Mouse (Mus musculus) embryonic facial prominence, embryonic 15.5 days (tissue): Measurements from ENCODE around the gene Twistnb. TPM values are rescaled to one million over a fixed set of nuclear protein-coding genes. Genes with fewer than 3 reads are reported as not detected.

ENCODE experiments used
- ATAC-seq: fragments of 200-750 bp; cut with Nextera tagmentation; 2 replicates; pipeline ENCODE4 v1.8.0; 2017; ENCODE audit warnings: low read depth, moderate TSS enrichment; ENCODE audit not compliant: insufficient number of reproducible peaks, low FRiP score, low TSS enrichment
- H3K27ac ChIP-seq: fragments of 300-500 bp; sonication (generic); replicated peaks from 2 replicates; pipeline ENCODE4 v1.5.1; 2015; ENCODE audit warnings: mild to moderate bottlenecking, inconsistent platforms
- H3K27me3 ChIP-seq: fragments of 300-500 bp; sonication (generic); 2 replicates; pipeline ENCODE4 v1.6.1; 2015; ENCODE audit warnings: inconsistent platforms
- H3K36me3 ChIP-seq: fragments of 300-500 bp; sonication (generic); 2 replicates; pipeline ENCODE4 v1.6.1; 2015; ENCODE audit warnings: mild to moderate bottlenecking, inconsistent platforms
- H3K4me1 ChIP-seq: fragments of 300-500 bp; sonication (generic); 2 replicates; pipeline ENCODE4 v1.6.1; 2015; ENCODE audit warnings: inconsistent platforms
- H3K4me2 ChIP-seq: fragments of 300-500 bp; sonication (generic); replicated peaks from 2 replicates; pipeline ENCODE4 v1.6.1; 2015; ENCODE audit warnings: mild to moderate bottlenecking, inconsistent platforms
- H3K4me3 ChIP-seq: fragments of 300-500 bp; sonication (generic); replicated peaks from 2 replicates; pipeline ENCODE4 v1.5.1; 2015; ENCODE audit warnings: mild to moderate bottlenecking, inconsistent platforms
- H3K9ac ChIP-seq: fragments of 300-500 bp; sonication (generic); 2 replicates; pipeline ENCODE4 v1.6.1; 2015; ENCODE audit warnings: inconsistent platforms
- H3K9me3 ChIP-seq: fragments of 300-500 bp; sonication (generic); replicated peaks from 2 replicates; pipeline ENCODE4 v1.6.1; 2016; ENCODE audit warnings: inconsistent platforms
- WGBS: fragments of 180-500 bp; shearing (Covaris S2); methylation state at CpG from one replicate; pipeline ENCODE4 v1.1.7; 2015; 5-methylcytosine and 5-hydroxymethylcytosine counted together
- polyA plus RNA-seq: library from polyadenylated mRNA; unstranded; fragments of >200 nt; fragmentation: Nextera tagmentation; extraction: Ambion mirVana; gene quantifications from 2 replicates; pipeline ENCODE4 v1.2.1, GENCODE M21; 2015

Twistnb gene
- polyA plus RNA-seq, result 47.0 and 50.6 TPM in 2 replicates

DNA sequence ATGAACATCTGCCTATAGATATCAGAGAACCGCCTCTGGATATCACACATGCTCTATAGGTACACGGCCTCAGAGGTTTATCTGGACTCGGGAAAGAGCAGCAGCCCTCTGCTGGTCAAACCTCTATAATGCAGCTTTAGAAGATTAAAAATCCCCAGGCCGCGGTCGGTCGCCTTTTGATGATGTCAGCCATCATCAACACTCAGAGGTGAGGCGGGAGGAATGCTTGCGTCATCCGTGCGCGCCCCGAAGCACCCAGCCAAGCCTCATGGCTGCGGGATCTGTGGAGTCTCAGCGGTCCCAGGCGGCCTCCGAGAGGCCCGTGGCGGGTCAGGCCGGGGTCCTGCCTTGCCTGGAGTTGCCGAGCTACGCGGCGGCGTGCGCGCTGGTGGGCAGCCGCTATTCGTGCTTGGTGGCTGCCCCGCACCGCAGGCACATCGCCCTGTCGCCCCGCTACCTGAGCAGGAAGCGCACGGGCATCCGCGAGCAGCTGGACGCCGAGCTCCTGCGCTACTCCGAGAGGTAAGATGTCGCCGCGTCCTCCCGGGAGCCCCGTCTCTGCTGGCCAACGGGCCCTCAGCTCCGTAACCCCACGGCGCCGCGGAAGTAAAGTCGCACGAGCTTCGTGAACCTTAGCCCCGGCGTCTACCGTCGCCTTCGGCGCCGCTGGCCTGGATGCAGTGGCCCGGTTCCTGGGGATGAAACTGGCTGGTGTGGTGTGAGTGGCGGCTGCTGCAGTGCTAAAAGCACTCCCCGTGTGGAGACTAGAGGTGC is at the start of gene Twistnb:
Gene Twistnb (plus strand): TSS at position 249 of the 774 bp plus-strand sequence.
- peak; percentile 92 for ATAC-seq

DNA sequence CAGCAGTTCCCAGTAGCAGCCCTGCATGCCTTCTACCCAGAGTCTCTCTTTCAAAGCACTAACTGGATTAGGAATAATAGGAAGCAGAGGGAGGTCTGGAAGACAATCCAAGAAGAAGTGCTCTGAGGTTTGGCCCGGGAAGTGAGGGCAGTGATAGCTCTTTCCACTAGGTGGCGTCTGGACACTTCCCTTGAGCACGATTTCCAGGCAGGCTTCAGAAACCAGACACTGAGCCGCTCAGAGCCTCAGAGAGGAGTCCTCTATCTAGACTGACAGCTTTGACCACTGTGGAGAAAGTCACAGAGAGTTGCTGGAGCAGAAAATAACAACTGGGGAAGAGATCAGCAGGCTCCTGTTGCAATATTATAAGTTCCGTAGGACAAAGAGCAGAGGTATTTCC is 40.6 kb upstream of the Twistnb start:
- WGBS, result 7% methylated on average over 5 of the region's 5 CpGs
- Histone ChIP-seq H3K4me3 (no peak overlapping the region), H3K4me1 (no peaks in the 10 kb centered on the region), H3K4me2 (no peak overlapping the region), H3K27me3 (no peaks in the 10 kb centered on the region; the same call in 1 of the 2 replicates), H3K9me3 (no peaks in the 10 kb centered on the region), H3K27ac (no peak overlapping the region), H3K9ac (no peak overlapping the region), H3K36me3 (no peaks in the 10 kb centered on the region)
- no peak; the same call in 1 of the 2 replicates for ATAC-seq

More for the DNA sequence above, at the start of gene Twistnb:
- Histone ChIP-seq H3K27ac (peak within 1 kb of the TSS; percentile 71), H3K9ac (peak within 1 kb of the TSS; percentile 87), H3K36me3 (no peaks in the 10 kb centered on the region), H3K9me3 (no peaks in the 10 kb centered on the region), H3K4me1 (peaks cover 6% of the 10 kb centered on the region; the same call in 1 of the 2 replicates), H3K27me3 (no peaks in the 10 kb centered on the region; the same call in 1 of the 2 replicates), H3K4me3 (peak within 1 kb of the TSS; percentile 99), H3K4me2 (peak within 1 kb of the TSS; percentile 56)
- under 1% methylated on average over 66 of the region's 66 CpGs for WGBS

DNA sequence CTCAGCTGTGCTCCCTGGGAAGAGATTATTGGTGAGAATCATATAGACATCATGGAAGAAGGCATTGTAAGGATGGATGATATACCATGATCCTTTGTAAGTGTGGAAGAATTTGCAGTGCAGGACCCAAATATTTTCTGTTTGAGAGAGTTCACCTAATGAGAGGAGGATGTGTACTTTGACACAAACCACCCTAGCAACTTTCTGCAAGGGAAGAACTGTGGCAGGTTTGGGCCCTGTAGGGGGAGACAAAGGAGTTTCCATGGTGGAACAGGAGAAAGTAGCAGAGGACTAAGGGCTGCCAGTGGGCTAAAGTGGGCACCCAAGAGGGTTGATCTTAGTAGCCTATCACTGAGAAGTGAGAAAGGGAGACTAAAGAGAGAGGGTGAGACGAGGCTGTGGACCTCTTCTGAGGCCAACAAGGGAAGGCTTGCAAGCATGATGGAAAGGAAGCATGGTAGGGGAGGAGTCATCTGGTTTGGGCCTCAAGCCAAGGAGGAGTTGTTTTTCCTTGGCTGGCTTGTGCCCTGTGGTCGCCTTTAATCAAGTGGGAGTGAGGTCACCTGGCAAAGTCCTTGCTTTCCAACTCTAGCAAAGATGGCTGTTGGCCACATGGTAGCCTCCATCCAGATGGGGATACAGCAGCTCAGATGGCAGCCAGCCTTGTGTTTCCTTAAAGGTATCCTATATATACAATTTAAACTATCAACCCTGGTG is 38.4 kb upstream of the Twistnb start:
- H3K27ac ChIP-seq, result no peak overlapping the region
- H3K4me2 ChIP-seq, result no peak overlapping the region
- no peaks in the 10 kb centered on the region for H3K9me3 ChIP-seq
- H3K36me3 ChIP-seq, result no peaks in the 10 kb centered on the region
- no peaks in the 10 kb centered on the region; the same call in 1 of the 2 replicates for H3K27me3 ChIP-seq
- no peak overlapping the region for H3K4me3 ChIP-seq
- 58% methylated on average over 2 of the region's 2 CpGs for WGBS
- peaks cover 7% of the 10 kb centered on the region; the same call in 1 of the 2 replicates for H3K4me1 ChIP-seq
- ATAC-seq, result no peak
- H3K9ac ChIP-seq, result no peak overlapping the region

DNA sequence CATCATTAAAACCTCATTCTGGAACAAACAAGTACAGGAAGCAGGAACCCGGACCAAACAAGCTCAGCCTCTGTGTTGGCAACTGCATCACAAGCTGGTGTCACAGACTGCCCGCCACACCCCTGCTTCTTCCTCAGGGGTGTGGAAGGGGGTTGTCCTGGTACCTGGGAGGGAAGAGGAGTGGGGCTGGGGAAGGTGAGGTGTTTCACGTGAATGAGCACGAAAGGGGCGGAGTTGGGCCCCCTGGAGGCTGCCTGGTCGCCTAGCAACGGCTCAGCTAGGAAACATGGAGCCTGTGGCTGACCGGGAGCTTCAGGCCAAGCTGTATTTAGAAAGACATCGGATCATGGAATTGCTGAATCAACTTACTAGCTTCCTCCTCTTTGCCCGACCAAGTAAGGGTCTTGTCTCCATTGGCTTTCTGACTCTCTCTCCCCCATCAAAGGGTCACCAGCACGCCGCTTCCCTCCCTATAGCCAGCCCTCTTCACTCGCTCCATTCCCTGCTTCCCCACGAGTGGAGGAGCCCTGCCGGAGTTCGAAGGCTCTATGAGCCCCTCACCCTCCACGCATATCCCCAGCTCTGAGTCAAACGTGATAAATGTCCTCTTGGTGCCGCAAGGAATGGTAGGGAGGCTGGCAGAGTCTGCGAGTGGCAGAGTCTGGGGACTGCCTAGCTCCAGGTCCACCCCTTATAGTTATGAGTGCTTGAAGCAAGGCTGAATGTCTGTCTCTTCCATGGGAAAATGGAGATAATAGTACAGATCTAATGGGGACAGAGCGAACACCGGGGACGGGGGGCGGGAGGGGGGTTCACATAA is 34.4 kb upstream of the Twistnb start, which contains the start of gene Efcab10:
Gene Efcab10 (plus strand): TSS at position 51 of the 820 bp plus-strand sequence.
- H3K9me3 ChIP-seq, result no peaks in the 10 kb centered on the region
- peak; percentile 65; the same call in 1 of the 2 replicates for ATAC-seq
- H3K4me3 ChIP-seq, result peak within 1 kb of the TSS; percentile 16; the same call in 1 of the 2 replicates
- no peaks in the 10 kb centered on the region for H3K27me3 ChIP-seq
- WGBS, result 14% methylated on average over 24 of the region's 24 CpGs
- peak within 1 kb of the TSS; percentile 42 for H3K4me2 ChIP-seq
- 0 out of 2 replicates have a peak within 1 kb of the TSS, but pooled peaks have one; percentile 6 for H3K9ac ChIP-seq
- H3K36me3 ChIP-seq, result no peaks in the 10 kb centered on the region
- H3K4me1 ChIP-seq, result peaks cover 7% of the 10 kb centered on the region; the same call in 1 of the 2 replicates
- H3K27ac ChIP-seq, result no peak within 1 kb of the TSS

DNA sequence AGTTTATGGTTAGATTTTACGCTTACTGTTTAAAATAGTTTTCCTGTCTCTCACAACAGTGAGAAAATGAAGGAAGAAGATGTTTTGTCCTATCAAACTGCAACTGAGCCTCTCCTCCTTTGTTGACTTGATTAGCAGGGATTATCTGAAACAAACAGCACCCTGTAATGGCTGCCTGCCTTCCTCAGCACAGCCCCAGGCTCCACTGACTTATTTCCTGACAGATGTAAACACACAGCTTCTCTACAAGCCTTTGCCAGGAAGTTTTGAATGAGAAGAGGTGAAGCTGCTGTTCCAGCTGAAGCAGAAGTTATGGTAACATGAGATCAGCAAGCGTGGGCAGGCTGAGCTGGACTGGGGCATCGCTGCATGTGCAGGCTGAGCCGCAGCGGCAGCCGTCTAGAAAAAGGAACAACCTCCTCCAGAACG is 26.2 kb upstream of the Twistnb start:
- Histone ChIP-seq H3K9ac (no peak overlapping the region), H3K27ac (no peak overlapping the region), H3K4me1 (no peaks in the 10 kb centered on the region), H3K27me3 (no peaks in the 10 kb centered on the region), H3K4me2 (no peak overlapping the region), H3K4me3 (no peak overlapping the region), H3K9me3 (no peaks in the 10 kb centered on the region), H3K36me3 (no peaks in the 10 kb centered on the region)
- ATAC-seq, result no peak
- WGBS, result 15% methylated on average over 7 of the region's 7 CpGs

DNA sequence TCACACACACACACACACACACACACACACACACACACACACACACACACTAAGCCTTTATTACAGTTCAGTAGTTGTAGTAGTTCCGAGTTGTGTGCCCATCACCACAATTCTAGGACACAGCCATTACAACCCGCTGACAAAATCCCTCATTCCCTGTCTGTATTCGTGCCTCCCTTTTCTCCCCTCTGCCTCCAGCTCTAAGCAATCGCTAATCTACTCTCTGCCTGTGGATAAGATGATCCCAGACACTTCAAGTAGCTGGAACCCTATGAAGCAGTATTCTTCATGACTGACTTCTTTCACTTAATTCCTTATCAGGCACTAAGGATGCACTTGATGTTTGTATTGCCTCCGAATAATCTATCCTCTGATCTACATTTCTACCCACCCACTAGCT is 24.4 kb upstream of the Twistnb start:
- no peak overlapping the region for H3K4me3 ChIP-seq
- no peaks in the 10 kb centered on the region for H3K36me3 ChIP-seq
- H3K9ac ChIP-seq, result no peak overlapping the region
- no peaks in the 10 kb centered on the region for H3K4me1 ChIP-seq
- no peak for ATAC-seq
- H3K4me2 ChIP-seq, result no peak overlapping the region
- no peaks in the 10 kb centered on the region for H3K27me3 ChIP-seq
- 62% methylated on average over 5 of the region's 5 CpGs for WGBS
- H3K27ac ChIP-seq, result no peak overlapping the region
- H3K9me3 ChIP-seq, result no peaks in the 10 kb centered on the region

DNA sequence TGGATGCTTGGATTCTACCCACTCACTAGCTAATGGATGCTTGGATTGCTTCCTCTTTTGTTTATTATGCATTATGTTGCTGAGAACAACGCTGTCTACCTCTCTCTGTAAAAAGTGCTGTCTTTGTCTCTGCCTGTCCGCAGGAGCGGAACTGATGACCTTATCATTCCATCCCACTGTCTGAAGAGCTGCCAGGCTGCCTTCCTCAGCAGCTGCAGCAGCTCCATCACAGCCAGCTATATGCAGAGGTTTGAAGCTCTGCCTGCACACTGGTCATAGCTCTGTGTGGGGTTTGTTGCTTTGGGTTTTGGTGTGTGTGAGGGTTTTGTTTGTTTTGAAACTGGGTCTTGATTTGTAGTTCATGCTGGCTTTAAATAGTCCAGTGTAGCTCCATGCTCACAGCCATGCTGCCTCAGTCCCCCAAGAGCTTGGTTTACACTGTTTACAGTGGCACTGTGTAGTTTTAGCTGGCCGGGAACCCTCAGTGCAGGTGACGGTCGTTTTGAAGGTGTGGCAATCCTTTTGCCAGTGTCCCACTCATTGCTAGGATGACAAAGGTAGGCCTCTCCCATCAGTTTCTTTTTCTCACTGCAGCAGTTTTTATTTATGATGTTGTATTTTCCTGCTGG is 23.9 kb upstream of the Twistnb start:
- no peaks in the 10 kb centered on the region for H3K4me1 ChIP-seq
- no peaks in the 10 kb centered on the region for H3K9me3 ChIP-seq
- no peak overlapping the region for H3K27ac ChIP-seq
- 40% methylated on average over 6 of the region's 6 CpGs for WGBS
- H3K4me3 ChIP-seq, result no peak overlapping the region
- no peak overlapping the region for H3K9ac ChIP-seq
- ATAC-seq, result no peak
- no peaks in the 10 kb centered on the region for H3K27me3 ChIP-seq
- H3K4me2 ChIP-seq, result no peak overlapping the region
- H3K36me3 ChIP-seq, result no peaks in the 10 kb centered on the region

DNA sequence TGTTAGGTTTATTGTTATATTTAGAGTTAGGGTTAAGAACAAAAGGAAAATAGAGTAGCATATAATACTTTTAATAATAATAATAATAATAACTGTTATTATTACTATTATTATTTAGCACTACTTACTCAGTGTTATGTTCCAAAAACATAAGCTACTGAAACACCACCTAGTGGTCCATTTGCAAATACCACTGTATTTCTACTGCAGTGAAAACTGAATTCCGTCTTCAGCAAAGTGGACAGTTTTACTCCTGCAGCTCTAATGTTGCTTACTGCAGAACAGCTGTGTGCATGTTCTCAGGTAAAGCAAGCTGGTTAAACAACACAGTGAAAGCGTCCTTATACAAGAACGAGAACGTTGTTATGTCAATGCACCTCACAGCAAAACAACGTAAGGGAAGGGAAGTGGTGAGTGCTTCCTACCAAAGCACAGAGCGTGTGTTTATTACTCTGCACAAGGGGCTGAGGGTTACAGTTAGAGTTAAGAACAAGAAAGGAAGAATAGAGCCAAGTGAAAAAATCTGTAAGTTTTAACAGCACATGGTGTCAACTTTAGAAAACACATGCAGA is 17.8 kb upstream of the Twistnb start:
- H3K27ac ChIP-seq, result no peak overlapping the region
- no peak overlapping the region for H3K9ac ChIP-seq
- H3K4me3 ChIP-seq, result no peak overlapping the region
- H3K9me3 ChIP-seq, result no peaks in the 10 kb centered on the region
- H3K4me1 ChIP-seq, result no peaks in the 10 kb centered on the region
- H3K4me2 ChIP-seq, result no peak overlapping the region
- no peaks in the 10 kb centered on the region for H3K27me3 ChIP-seq
- 53% methylated on average over 6 of the region's 6 CpGs for WGBS
- no peaks in the 10 kb centered on the region for H3K36me3 ChIP-seq
- no peak for ATAC-seq

DNA sequence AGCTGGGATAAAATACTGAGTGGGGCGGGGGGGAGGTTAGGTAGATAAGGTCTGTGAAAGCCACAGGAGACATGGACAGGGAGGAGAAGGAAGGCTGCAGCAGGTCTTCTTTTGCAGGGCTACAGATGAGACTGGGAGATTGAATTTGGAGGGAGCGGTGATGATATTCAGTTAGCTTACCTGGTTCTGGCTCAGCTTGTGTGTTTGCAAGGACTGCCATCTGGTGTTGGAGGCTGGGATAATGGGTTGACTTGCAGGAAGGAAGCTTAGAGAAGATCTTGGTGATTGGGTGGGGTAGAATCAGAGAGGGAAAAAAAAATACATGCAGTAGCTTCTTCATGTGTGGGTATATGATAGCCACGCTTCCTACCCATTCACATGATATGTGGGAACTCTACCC is 5.1 kb upstream of the Twistnb start:
- no peaks in the 10 kb centered on the region for H3K9me3 ChIP-seq
- no peak overlapping the region for H3K27ac ChIP-seq
- no peak overlapping the region for H3K9ac ChIP-seq
- no peak overlapping the region for H3K4me3 ChIP-seq
- WGBS, result 29% methylated on average over 3 of the region's 3 CpGs
- no peak for ATAC-seq
- H3K27me3 ChIP-seq, result no peaks in the 10 kb centered on the region; the same call in 1 of the 2 replicates
- H3K36me3 ChIP-seq, result no peaks in the 10 kb centered on the region
- H3K4me2 ChIP-seq, result no peak overlapping the region
- no peaks in the 10 kb centered on the region for H3K4me1 ChIP-seq

DNA sequence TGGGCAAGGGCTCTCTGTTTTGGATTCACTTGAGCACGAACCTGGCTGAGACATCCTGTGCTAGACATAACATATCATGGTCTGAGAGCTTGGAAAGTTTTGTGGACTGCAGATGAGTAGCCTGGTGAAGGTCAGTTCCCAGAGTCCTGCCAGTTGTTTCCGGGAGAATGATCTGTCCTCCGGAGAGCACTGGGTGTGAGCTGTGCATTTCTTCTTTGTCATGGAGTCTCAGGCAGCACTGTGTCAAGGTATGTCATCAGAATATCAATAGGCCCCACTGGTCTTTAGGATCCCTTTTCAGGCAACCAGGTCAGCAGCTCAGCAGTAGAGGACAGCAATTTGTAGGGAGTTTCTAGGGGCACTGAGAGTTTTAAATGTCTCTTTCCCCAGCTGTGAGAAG is 2.1 kb upstream of the Twistnb start:
- no peaks in the 10 kb centered on the region; the same call in 1 of the 2 replicates for H3K27me3 ChIP-seq
- peaks cover 6% of the 10 kb centered on the region; the same call in 1 of the 2 replicates for H3K4me1 ChIP-seq
- no peak overlapping the region for H3K9ac ChIP-seq
- H3K9me3 ChIP-seq, result no peaks in the 10 kb centered on the region
- WGBS, result 28% methylated on average over 3 of the region's 3 CpGs
- ATAC-seq, result no peak
- H3K27ac ChIP-seq, result no peak overlapping the region
- no peaks in the 10 kb centered on the region for H3K36me3 ChIP-seq
- no peak overlapping the region for H3K4me2 ChIP-seq
- H3K4me3 ChIP-seq, result no peak overlapping the region
